Mouse (Mus musculus): ENCODE results near the gene Tmem185b.

Gene Tmem185b

GRCm38 (mm10) chr1:119525689-119526591 is at the start of gene Tmem185b:
Gene Tmem185b (plus strand): TSS chr1:119526160.
- DNase-seq (ENCODE audit: low read depth, low spot score) = peak; percentile 83

DNA sequence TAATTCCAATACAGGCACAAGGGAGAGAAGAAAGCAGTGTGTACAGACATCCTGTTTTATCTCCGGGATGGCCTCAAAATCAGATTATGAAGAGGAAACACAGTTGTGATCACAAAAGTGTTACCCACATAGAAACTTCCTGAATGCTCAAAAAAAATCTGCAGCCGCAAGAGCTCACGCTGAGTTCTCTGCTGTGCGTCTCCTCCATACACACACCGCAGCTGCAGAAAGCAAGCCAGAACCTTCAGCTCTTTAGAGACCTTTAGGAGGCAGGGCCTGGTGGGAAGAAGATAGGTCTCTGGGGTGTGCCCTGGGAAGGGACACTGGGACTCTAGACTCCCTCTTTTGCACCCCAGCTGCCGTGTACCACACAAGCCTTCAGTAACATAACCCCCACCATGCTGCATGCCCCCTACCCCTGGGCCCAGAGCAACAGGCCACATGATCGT is 49.0 kb upstream of the Tmem185b start:
- DNase-seq (ENCODE audit: low read depth, low spot score) = no peak

GRCm38 (mm10) chr1:119479641-119480040 is 46.3 kb upstream of the Tmem185b start:
- DNase-seq (ENCODE audit: low read depth, low spot score) = no peak

DNA sequence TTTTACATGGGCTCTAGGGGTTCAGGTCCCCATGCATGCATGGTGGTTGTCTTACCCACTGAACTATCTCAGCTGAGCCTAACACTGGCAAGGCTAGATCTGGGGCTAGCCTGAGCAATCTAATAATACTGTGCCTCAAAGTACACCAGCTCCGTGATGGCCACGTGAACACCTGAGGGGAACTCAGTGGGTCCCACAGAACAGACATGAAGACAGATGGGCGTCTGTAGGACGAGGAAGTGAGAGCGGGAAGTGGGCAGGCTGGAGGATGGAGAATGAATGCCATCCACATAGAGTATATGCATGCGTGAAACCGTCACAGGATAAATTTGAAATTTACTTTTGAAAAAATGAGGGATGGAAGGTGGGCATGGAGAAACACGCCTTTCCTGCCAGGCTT is 45.3 kb upstream of the Tmem185b start:
- no peak for DNase-seq (ENCODE audit: low read depth, low spot score)

GRCm38 (mm10) chr1:119481205-119481932 is 44.6 kb upstream of the Tmem185b start:
- DNase-seq (ENCODE audit: low read depth, low spot score) = peak; percentile 76

- peak; percentile 69 for DNase-seq (ENCODE audit: low read depth, low spot score)
Measured at GRCm38 (mm10) chr1:119482891-119483290, 43.1 kb upstream of the Tmem185b start.

- DNase-seq (ENCODE audit: low read depth, low spot score) = peak; percentile 82
Measured at GRCm38 (mm10) chr1:119484457-119484856, 41.5 kb upstream of the Tmem185b start.

- peak; percentile 49 for DNase-seq (ENCODE audit: low read depth, low spot score)
Measured at GRCm38 (mm10) chr1:119485825-119486224, 40.1 kb upstream of the Tmem185b start.

- DNase-seq (ENCODE audit: low read depth, low spot score) = no peak
Measured at GRCm38 (mm10) chr1:119487917-119488590, 37.9 kb upstream of the Tmem185b start.

GRCm38 (mm10) chr1:119490765-119491164 is 35.2 kb upstream of the Tmem185b start:
- no peak for DNase-seq (ENCODE audit: low read depth, low spot score)

- DNase-seq (ENCODE audit: low read depth, low spot score) = no peak
Measured at GRCm38 (mm10) chr1:119492097-119492496, 33.9 kb upstream of the Tmem185b start.

DNA sequence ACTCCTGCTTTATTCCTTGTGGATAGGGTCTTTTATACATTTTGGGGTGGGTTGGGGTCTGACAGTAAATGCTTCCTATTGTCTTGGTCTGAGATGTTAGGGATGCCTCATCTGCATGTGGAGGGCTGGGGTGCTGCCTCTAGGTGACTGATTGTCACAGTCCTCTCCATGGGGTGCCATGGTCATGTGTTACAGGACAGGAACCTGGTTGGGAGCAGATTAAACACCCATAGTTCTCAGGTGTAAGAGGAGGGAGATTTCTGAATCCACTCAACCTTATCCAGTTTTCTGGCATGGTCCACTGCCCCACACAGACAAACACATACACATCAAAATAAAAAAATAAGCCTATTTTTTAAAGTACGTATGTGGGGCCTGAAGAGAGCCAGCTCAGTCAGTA is 33.5 kb upstream of the Tmem185b start:
- DNase-seq (ENCODE audit: low read depth, low spot score) = no peak

GRCm38 (mm10) chr1:119494024-119494711 is 31.8 kb upstream of the Tmem185b start:
- DNase-seq (ENCODE audit: low read depth, low spot score) = peak; percentile 76

- no peak for DNase-seq (ENCODE audit: low read depth, low spot score)
Measured at GRCm38 (mm10) chr1:119494712-119495395, 31.1 kb upstream of the Tmem185b start.

GRCm38 (mm10) chr1:119495396-119495775 is 30.6 kb upstream of the Tmem185b start:
- DNase-seq (ENCODE audit: low read depth, low spot score) = no peak

- DNase-seq (ENCODE audit: low read depth, low spot score) = peak; percentile 97
Measured at GRCm38 (mm10) chr1:119497346-119498004, 28.5 kb upstream of the Tmem185b start.

DNA sequence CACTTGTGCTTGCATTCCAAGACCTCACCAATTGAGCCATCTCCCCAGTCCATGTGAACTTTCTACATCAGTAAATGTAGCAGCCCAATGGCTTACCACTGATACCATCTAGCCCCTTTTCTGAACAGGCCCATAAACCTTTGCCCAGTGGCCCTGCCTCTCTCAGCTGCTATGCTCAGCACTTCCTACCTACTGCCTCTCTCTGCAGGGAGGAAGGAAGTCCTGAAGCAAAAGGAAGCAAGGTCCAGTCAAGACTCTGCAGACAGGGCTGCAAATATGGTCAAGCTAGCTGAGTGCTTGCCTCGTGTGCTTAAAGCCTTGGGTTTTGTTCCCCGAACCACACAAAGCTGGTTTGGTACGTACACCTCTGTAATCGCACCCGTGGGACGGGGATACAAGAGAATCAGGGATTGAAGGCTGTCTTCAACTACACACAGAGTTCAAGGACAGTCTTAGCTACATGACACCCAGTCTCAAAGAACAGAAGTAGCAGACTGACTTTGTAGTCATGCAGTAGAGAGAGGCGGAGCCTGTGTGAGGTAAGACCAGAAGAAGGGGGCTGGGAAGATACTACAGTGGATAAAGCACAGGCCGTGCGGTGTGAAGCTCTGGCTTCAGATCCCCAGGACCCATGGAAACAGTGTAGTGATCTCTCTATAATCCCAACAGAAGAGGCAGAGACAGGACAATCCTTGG is 27.3 kb upstream of the Tmem185b start:
- peak; percentile 71 for DNase-seq (ENCODE audit: low read depth, low spot score)

GRCm38 (mm10) chr1:119499456-119499855 is 26.5 kb upstream of the Tmem185b start:
- DNase-seq (ENCODE audit: low read depth, low spot score) = no peak

DNA sequence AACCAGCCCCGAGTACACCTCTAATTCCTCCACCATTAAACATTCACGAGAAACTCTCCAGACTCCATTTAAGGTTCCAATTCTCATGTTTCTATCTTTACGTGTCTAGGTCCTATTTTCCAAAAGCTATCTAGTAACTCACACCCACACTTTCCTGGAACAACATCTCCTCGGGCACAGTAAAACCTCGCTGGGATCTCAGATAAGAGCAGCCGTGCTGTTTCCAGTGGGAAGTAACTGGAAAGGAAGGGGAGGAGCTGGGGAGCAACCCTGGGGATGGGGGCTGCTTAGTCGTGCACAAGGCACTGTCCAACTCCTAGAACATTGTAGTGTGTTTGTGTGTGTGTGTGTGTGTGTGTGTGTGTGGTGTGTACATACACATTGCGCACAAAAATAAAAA is 24.1 kb upstream of the Tmem185b start:
- no peak for DNase-seq (ENCODE audit: low read depth, low spot score)

- no peak for DNase-seq (ENCODE audit: low read depth, low spot score)
Measured at GRCm38 (mm10) chr1:119502729-119503128, 23.2 kb upstream of the Tmem185b start.
